Mouse (Mus musculus): Measurements from ENCODE around the gene Nhlrc4. TPM values are rescaled to one million over a fixed set of nuclear protein-coding genes. Genes with fewer than 3 reads are reported as not detected.

Gene Nhlrc4
- 0.30 and 1.0 TPM in 2 replicates for polyA plus RNA-seq (2012; rRNA removed)

- no peak for DNase-seq (ENCODE audit: extremely low spot score in 1 of 2, low spot score in 1 of 2)
These were observed at the start of gene Nhlrc4, which contains the start of gene Pigq for GRCm38 (mm10) chr17:25944366-25945163. TSS of gene Nhlrc4 (minus strand) at chr17:25944961. TSS of gene Pigq (minus strand) at chr17:25944936.

- no peak for DNase-seq (ENCODE audit: extremely low spot score in 1 of 2, low spot score in 1 of 2)
These were observed 48.7 kb upstream of the Nhlrc4 start for GRCm38 (mm10) chr17:25993489-25993888.

GRCm38 (mm10) chr17:25992274-25992673 lies 47.5 kb upstream of the Nhlrc4 start:
- DNase-seq (ENCODE audit: extremely low spot score in 1 of 2, low spot score in 1 of 2), result no peak

- DNase-seq (ENCODE audit: extremely low spot score in 1 of 2, low spot score in 1 of 2), result no peak
These were observed 45.6 kb upstream of the Nhlrc4 start for GRCm38 (mm10) chr17:25990331-25990730.

- DNase-seq (ENCODE audit: extremely low spot score in 1 of 2, low spot score in 1 of 2), result peak; percentile 95 to 97
These were observed 40.8 kb upstream of the Nhlrc4 start, which contains the start of gene Capn15 for GRCm38 (mm10) chr17:25985306-25986294. TSS of gene Capn15 (minus strand) at chr17:25985796.

GRCm38 (mm10) chr17:25984556-25985305 lies 40.0 kb upstream of the Nhlrc4 start:
- peak in 1 of 2 experiments; percentile 16 for DNase-seq (ENCODE audit: extremely low spot score in 1 of 2, low spot score in 1 of 2)

GRCm38 (mm10) chr17:25984066-25984465 lies 39.3 kb upstream of the Nhlrc4 start:
- DNase-seq (ENCODE audit: extremely low spot score in 1 of 2, low spot score in 1 of 2), result no peak

GRCm38 (mm10) chr17:25982913-25983312 lies 38.2 kb upstream of the Nhlrc4 start:
- DNase-seq (ENCODE audit: extremely low spot score in 1 of 2, low spot score in 1 of 2), result no peak

GRCm38 (mm10) chr17:25980854-25981253 lies 36.1 kb upstream of the Nhlrc4 start:
- DNase-seq (ENCODE audit: extremely low spot score in 1 of 2, low spot score in 1 of 2), result peak in 1 of 2 experiments; percentile 49

- no peak for DNase-seq (ENCODE audit: extremely low spot score in 1 of 2, low spot score in 1 of 2)
These were observed 35.3 kb upstream of the Nhlrc4 start for GRCm38 (mm10) chr17:25979829-25980738.

- DNase-seq (ENCODE audit: extremely low spot score in 1 of 2, low spot score in 1 of 2), result no peak
These were observed 26.4 kb upstream of the Nhlrc4 start for GRCm38 (mm10) chr17:25970954-25971707.

- DNase-seq (ENCODE audit: extremely low spot score in 1 of 2, low spot score in 1 of 2), result no peak
These were observed 25.7 kb upstream of the Nhlrc4 start for GRCm38 (mm10) chr17:25970448-25970847.

- DNase-seq (ENCODE audit: extremely low spot score in 1 of 2, low spot score in 1 of 2), result no peak
These were observed 23.4 kb upstream of the Nhlrc4 start for GRCm38 (mm10) chr17:25968176-25968575.

- peak in 1 of 2 experiments; percentile 14 for DNase-seq (ENCODE audit: extremely low spot score in 1 of 2, low spot score in 1 of 2)
These were observed 22.9 kb upstream of the Nhlrc4 start for GRCm38 (mm10) chr17:25967652-25968051.

- no peak for DNase-seq (ENCODE audit: extremely low spot score in 1 of 2, low spot score in 1 of 2)
These were observed 19.5 kb upstream of the Nhlrc4 start for GRCm38 (mm10) chr17:25964271-25964670.

GRCm38 (mm10) chr17:25962413-25962905 lies 17.7 kb upstream of the Nhlrc4 start:
- no peak for DNase-seq (ENCODE audit: extremely low spot score in 1 of 2, low spot score in 1 of 2)

GRCm38 (mm10) chr17:25961566-25961965 lies 16.8 kb upstream of the Nhlrc4 start:
- no peak for DNase-seq (ENCODE audit: extremely low spot score in 1 of 2, low spot score in 1 of 2)

Measured in frontal cortex, adult 2 months (tissue).